Mouse (Mus musculus) myocyte (in vitro differentiated cells): ENCODE results near the gene Vav3.

ENCODE experiments used
- CEBPB ChIP-seq: IDR thresholded peaks from 2 replicates; pipeline ENCODE4 v1.6.1; 2011; ENCODE audit warnings: mild to moderate bottlenecking, moderate library complexity; ENCODE audit not compliant: poor library complexity, insufficient read depth, severe bottlenecking
- E2F4 ChIP-seq: IDR thresholded peaks from one replicate; pipeline ENCODE4 v1.6.1; 2011; ENCODE audit warnings: mild to moderate bottlenecking, control low read depth, moderate library complexity; ENCODE audit not compliant: insufficient read depth
- MAX ChIP-seq: IDR thresholded peaks from one replicate; pipeline ENCODE4 v1.6.1; 2011; ENCODE audit warnings: low read depth, mild to moderate bottlenecking, control low read depth
- MYOD1 ChIP-seq, 3 experiments: IDR thresholded peaks; one replicate each; pipeline ENCODE4 v1.6.1; 2011; ENCODE audit warnings: control low read depth in 2 of 3, low read depth in 2 of 3, mild to moderate bottlenecking in 2 of 3, moderate library complexity in 1 of 3; ENCODE audit not compliant: insufficient read length in 2 of 3, control insufficient read depth in 1 of 3
- MYOG ChIP-seq, 3 experiments: IDR thresholded peaks; one replicate each; pipeline ENCODE4 v1.6.1; 2011; ENCODE audit warnings: control low read depth in 2 of 3, low read depth in 2 of 3, mild to moderate bottlenecking in 2 of 3; ENCODE audit not compliant: insufficient read length in 2 of 3, control insufficient read depth in 1 of 3, insufficient read depth in 1 of 3
- POLR2A ChIP-seq: IDR thresholded peaks from one replicate; pipeline ENCODE4 v1.6.1; 2011; ENCODE audit warnings: low read depth, mild to moderate bottlenecking, control low read depth, moderate library complexity; ENCODE audit not compliant: insufficient read length
- POLR2AphosphoS2 ChIP-seq: IDR thresholded peaks from one replicate; pipeline ENCODE4 v1.6.1; 2011; ENCODE audit warnings: low read depth, control low read depth; ENCODE audit not compliant: insufficient read length
- SRF ChIP-seq: IDR thresholded peaks from one replicate; pipeline ENCODE4 v1.6.1; 2011; ENCODE audit warnings: low read depth; ENCODE audit not compliant: control insufficient read depth, insufficient read length
- TCF12 ChIP-seq: IDR thresholded peaks from one replicate; pipeline ENCODE4 v1.6.1; 2011; ENCODE audit warnings: mild to moderate bottlenecking, control low read depth; ENCODE audit not compliant: poor library complexity, insufficient read depth, severe bottlenecking
- TCF3 ChIP-seq: IDR thresholded peaks from one replicate; pipeline ENCODE4 v1.6.1; 2011; ENCODE audit warnings: low read depth, control low read depth; ENCODE audit not compliant: insufficient read length

DNA sequence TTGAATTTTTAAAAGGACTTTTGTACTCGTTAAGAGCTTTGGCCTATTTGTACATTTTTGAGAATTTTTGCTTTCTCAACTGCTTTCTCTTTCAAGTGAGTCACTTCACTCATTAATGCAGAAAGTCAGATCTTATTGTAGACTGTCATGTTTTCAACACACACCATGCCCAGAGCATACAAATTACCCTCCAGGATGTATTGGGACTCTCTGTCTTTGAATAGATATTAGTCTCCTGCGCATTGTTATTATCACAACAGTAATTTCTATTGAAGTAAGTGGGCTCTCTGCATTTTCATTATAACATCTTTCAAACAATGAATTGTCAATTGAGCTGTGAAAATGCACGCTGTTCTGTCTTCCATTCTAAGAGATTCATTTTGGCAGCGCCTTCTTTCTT is 295.6 kb downstream of the Vav3 start:
- no peak for TF ChIP-seq POLR2A
- TF ChIP-seq POLR2AphosphoS2, result no peak
- TF ChIP-seq MYOG (IDR thresholded peaks at IDR 0.05; ENCODE audit: control insufficient read depth in 1 of 3, insufficient read depth in 1 of 3, insufficient read length in 2 of 3, low read depth in 2 of 3), result no peak
- no peak for TF ChIP-seq SRF
- TF ChIP-seq TCF3, result no peak
- TF ChIP-seq MAX, result no peak
- TF ChIP-seq E2F4, result no peak
- no peak for TF ChIP-seq CEBPB
- no peak for TF ChIP-seq MYOD1 (IDR thresholded peaks at IDR 0.05; ENCODE audit: control insufficient read depth in 1 of 3, insufficient read length in 2 of 3, low read depth in 2 of 3)
- TF ChIP-seq TCF12, result no peak
